Mouse (Mus musculus): ENCODE measurements around the gene Map2k6. TPM values are rescaled to one million over a fixed set of nuclear protein-coding genes. Genes with fewer than 3 reads are reported as not detected.
A peak's percentile ranks its signal among the peaks of the same experiment; 100 is the strongest.

Map2k6 gene
- polyA plus RNA-seq, 1 experiment from 2014 or later, result 3.4 TPM

- Histone ChIP-seq H3K4me2 (replicated peaks; ENCODE audit: low read depth) (peak overlapping the region; percentile 70), H3K27me3 (replicated peaks; ENCODE audit: control insufficient read depth, insufficient read depth, low read length) (no peaks in the 10 kb centered on the region), H3K27ac (ENCODE audit: low read depth, low read length) (peak overlapping the region; percentile 95), H3K9me3 (ENCODE audit: control insufficient read depth) (no peaks in the 10 kb centered on the region), H3K9ac (ENCODE audit: low read depth, low read length) (no peak overlapping the region), H3K4me1 (replicated peaks; ENCODE audit: control insufficient read depth, insufficient read depth, low read length) (no peaks in the 10 kb centered on the region), H3K4me3 (ENCODE audit: low read depth, low read length) (peak overlapping the region; percentile 26), H3K36me3 (ENCODE audit: control insufficient read depth, insufficient read depth) (no peaks in the 10 kb centered on the region)
- 9% methylated on average over 15 of the region's 15 CpGs for WGBS
- TF ChIP-seq CTCF (IDR thresholded peaks at IDR 0.05; ENCODE audit: low read depth), result no peak
- ATAC-seq, result no peak; the same call in 1 of the 2 replicates
Observed at GRCm38 (mm10) chr11:110380310-110380668, 18.6 kb upstream of the Map2k6 start.

GRCm38 (mm10) chr11:110385487-110385886, 13.4 kb upstream of the Map2k6 start:
- Histone ChIP-seq H3K4me1 (replicated peaks; ENCODE audit: control insufficient read depth, insufficient read depth, low read length) (no peaks in the 10 kb centered on the region), H3K27me3 (replicated peaks; ENCODE audit: control insufficient read depth, insufficient read depth, low read length) (no peaks in the 10 kb centered on the region), H3K9me3 (ENCODE audit: control insufficient read depth) (no peaks in the 10 kb centered on the region), H3K9ac (ENCODE audit: low read depth, low read length) (no peak overlapping the region), H3K4me3 (ENCODE audit: low read depth, low read length) (no peak overlapping the region), H3K27ac (ENCODE audit: low read depth, low read length) (no peak overlapping the region), H3K36me3 (ENCODE audit: control insufficient read depth, insufficient read depth) (no peaks in the 10 kb centered on the region), H3K4me2 (replicated peaks; ENCODE audit: low read depth) (no peak overlapping the region)
- 87% methylated on average over 2 of the region's 2 CpGs for WGBS
- no peak for ATAC-seq
- TF ChIP-seq CTCF (IDR thresholded peaks at IDR 0.05; ENCODE audit: low read depth), result no peak

GRCm38 (mm10) chr11:110392763-110393162, 6.2 kb upstream of the Map2k6 start:
- no peak for ATAC-seq
- Histone ChIP-seq H3K27ac (ENCODE audit: low read depth, low read length) (no peak overlapping the region), H3K9me3 (ENCODE audit: control insufficient read depth) (no peaks in the 10 kb centered on the region), H3K27me3 (replicated peaks; ENCODE audit: control insufficient read depth, insufficient read depth, low read length) (no peaks in the 10 kb centered on the region), H3K4me2 (replicated peaks; ENCODE audit: low read depth) (no peak overlapping the region), H3K4me1 (replicated peaks; ENCODE audit: control insufficient read depth, insufficient read depth, low read length) (no peaks in the 10 kb centered on the region), H3K36me3 (ENCODE audit: control insufficient read depth, insufficient read depth) (no peaks in the 10 kb centered on the region), H3K9ac (ENCODE audit: low read depth, low read length) (no peak overlapping the region), H3K4me3 (ENCODE audit: low read depth, low read length) (no peak overlapping the region)
- 67% methylated on average over 3 of the region's 3 CpGs for WGBS
- no peak for TF ChIP-seq CTCF (IDR thresholded peaks at IDR 0.05; ENCODE audit: low read depth)

- Histone ChIP-seq H3K4me2 (replicated peaks; ENCODE audit: low read depth) (no peak overlapping the region), H3K4me1 (replicated peaks; ENCODE audit: control insufficient read depth, insufficient read depth, low read length) (no peaks in the 10 kb centered on the region), H3K27ac (ENCODE audit: low read depth, low read length) (no peak overlapping the region), H3K4me3 (ENCODE audit: low read depth, low read length) (no peak overlapping the region), H3K9me3 (ENCODE audit: control insufficient read depth) (no peaks in the 10 kb centered on the region), H3K27me3 (replicated peaks; ENCODE audit: control insufficient read depth, insufficient read depth, low read length) (no peaks in the 10 kb centered on the region), H3K9ac (ENCODE audit: low read depth, low read length) (no peak overlapping the region), H3K36me3 (ENCODE audit: control insufficient read depth, insufficient read depth) (no peaks in the 10 kb centered on the region)
- ATAC-seq, result no peak
- no peak for TF ChIP-seq CTCF (IDR thresholded peaks at IDR 0.05; ENCODE audit: low read depth)
- 80% methylated on average over 5 of the region's 5 CpGs for WGBS
Observed at GRCm38 (mm10) chr11:110394788-110395452, 4.0 kb upstream of the Map2k6 start.

- no peak overlapping the region for H3K27ac ChIP-seq (ENCODE audit: low read depth, low read length)
Observed at GRCm38 (mm10) chr11:110396085-110396484, 2.8 kb upstream of the Map2k6 start.

GRCm38 (mm10) chr11:110399240-110400150, 573 bp downstream of the Map2k6 start:
- WGBS, result 3% methylated on average over 15 of the region's 15 CpGs
- Histone ChIP-seq H3K4me3 (ENCODE audit: low read depth, low read length) (peak overlapping the region; percentile 57), H3K36me3 (ENCODE audit: control insufficient read depth, insufficient read depth) (no peaks in the 10 kb centered on the region), H3K4me1 (replicated peaks; ENCODE audit: control insufficient read depth, insufficient read depth, low read length) (no peaks in the 10 kb centered on the region), H3K27ac (ENCODE audit: low read depth, low read length) (0 out of 2 replicates have a peak overlapping the region, but pooled peaks have one; percentile 5), H3K27me3 (replicated peaks; ENCODE audit: control insufficient read depth, insufficient read depth, low read length) (no peaks in the 10 kb centered on the region), H3K9me3 (ENCODE audit: control insufficient read depth) (no peaks in the 10 kb centered on the region), H3K9ac (ENCODE audit: low read depth, low read length) (no peak overlapping the region), H3K4me2 (replicated peaks; ENCODE audit: low read depth) (peak overlapping the region; percentile 62)
- no peak for ATAC-seq
- TF ChIP-seq CTCF (IDR thresholded peaks at IDR 0.05; ENCODE audit: low read depth), result no peak

More at GRCm38 (mm10) chr11:110396085-110396484, 2.8 kb upstream of the Map2k6 start:
- H3K27me3 ChIP-seq (replicated peaks; ENCODE audit: control insufficient read depth, insufficient read depth, low read length), result no peaks in the 10 kb centered on the region
- no peaks in the 10 kb centered on the region for H3K36me3 ChIP-seq (ENCODE audit: control insufficient read depth, insufficient read depth)
- no peak for ATAC-seq
- H3K9me3 ChIP-seq (ENCODE audit: control insufficient read depth), result no peaks in the 10 kb centered on the region
- 62% methylated on average over 19 of the region's 19 CpGs for WGBS
- no peak overlapping the region for H3K4me3 ChIP-seq (ENCODE audit: low read depth, low read length)
- no peaks in the 10 kb centered on the region for H3K4me1 ChIP-seq (replicated peaks; ENCODE audit: control insufficient read depth, insufficient read depth, low read length)
- H3K9ac ChIP-seq (ENCODE audit: low read depth, low read length), result no peak overlapping the region
- no peak for TF ChIP-seq CTCF (IDR thresholded peaks at IDR 0.05; ENCODE audit: low read depth)
- H3K4me2 ChIP-seq (replicated peaks; ENCODE audit: low read depth), result no peak overlapping the region; the same call in 1 of the 2 replicates
